Mouse (Mus musculus) 3T3-L1 (cell line): Measurements from ENCODE around the gene Tagln.
A peak's percentile ranks its signal among the peaks of the same experiment; 100 is the strongest.

Source experiments
- DNase-seq: peaks from one replicate; pipeline ENCODE4 v3.0.0-alpha.2; 2015; ENCODE audit warnings: low read depth, low spot score

Tagln gene

GRCm38 (mm10) chr9:45935628-45936210 is at the start of gene Tagln:
TSS of gene Tagln (minus strand) at chr9:45936058.
- DNase-seq: no peak

- peak; percentile 88 for DNase-seq
Observed at GRCm38 (mm10) chr9:45985229-45985567, 49.3 kb upstream of the Tagln start.

GRCm38 (mm10) chr9:45984409-45985228 is 48.8 kb upstream of the Tagln start:
- peak; percentile 87 for DNase-seq

DNA sequence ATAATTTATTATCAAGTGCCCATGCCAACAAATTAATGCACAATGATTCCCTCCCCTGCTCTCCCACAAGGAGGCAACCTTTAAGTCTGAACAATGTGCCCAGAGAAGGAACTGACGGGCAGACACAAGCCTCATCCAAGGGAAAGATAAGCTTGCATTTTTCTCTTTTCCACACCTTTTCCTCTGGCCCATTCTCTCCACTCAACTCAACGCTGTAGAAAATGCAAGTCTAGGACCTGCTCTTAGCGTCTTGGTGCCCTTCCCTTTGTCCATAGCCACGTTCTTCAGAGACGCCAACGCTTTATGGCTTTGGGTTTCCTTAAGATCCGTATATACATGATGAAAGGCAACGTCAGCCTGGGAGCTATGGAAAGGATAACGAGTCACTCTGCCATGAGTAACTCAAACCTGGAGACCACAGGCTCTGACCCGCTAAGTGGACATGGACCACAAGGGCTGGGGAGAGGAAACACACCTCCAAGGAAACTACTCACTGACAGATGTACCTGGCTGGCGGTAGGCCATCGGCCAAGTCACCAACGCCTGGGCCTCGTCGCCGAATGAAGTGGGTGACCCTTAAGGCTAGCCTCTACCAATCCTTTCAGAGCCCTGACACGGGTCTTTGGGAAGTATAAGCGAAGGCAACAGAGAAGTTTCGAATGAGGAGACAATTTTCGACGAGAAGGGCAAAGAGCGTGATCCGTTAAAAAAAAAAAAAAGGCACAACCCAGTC is 48.0 kb upstream of the Tagln start:
- DNase-seq: peak; percentile 67

GRCm38 (mm10) chr9:45981331-45981730 is 45.5 kb upstream of the Tagln start:
- peak; percentile 50 for DNase-seq

- no peak for DNase-seq
Observed at GRCm38 (mm10) chr9:45980611-45981010, 44.8 kb upstream of the Tagln start.

GRCm38 (mm10) chr9:45979778-45980177 is 43.9 kb upstream of the Tagln start:
- DNase-seq: no peak

DNA sequence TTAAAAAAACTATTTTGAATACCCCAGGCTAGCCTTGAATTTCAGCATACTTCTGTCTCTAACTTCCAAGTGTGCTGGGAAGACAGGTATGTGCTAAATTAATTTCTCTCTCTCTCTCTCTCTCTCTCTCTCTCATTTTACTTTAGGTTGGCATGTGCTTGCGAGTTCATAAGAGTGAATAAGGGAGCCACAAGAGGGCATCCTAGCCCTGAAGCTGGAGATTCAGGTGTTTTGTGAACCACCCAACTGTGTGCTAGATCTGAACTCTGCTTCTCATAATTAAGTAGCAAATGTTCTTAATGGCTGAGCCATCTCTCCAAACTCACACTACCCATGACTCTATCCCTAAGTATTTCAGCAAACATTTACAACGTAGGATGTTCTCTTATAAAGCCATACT is 41.0 kb upstream of the Tagln start:
- no peak for DNase-seq

DNA sequence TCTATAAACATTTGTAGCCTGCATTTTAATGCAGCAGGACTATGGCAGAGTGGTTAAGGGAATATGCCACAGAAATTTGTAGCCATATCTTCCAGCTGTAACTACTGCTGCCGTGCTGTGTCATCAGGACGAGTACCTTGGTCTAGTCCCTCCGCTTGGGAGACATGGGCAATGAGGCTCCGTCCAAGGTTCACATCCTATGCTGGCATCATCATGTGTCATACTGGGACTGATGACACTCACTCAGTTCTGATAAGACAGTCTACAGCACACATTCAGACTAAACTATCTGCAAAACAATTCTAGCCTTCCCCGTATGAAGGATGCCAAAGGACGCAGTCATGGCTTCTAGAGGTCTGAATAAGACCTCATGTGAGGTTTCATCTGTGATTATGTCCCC is 27.7 kb upstream of the Tagln start:
- DNase-seq: no peak

- peak; percentile 64 for DNase-seq
Observed at GRCm38 (mm10) chr9:45961855-45962254, 26.0 kb upstream of the Tagln start.

GRCm38 (mm10) chr9:45959661-45960060 is 23.8 kb upstream of the Tagln start:
- DNase-seq: no peak

GRCm38 (mm10) chr9:45958851-45959250 is 23.0 kb upstream of the Tagln start:
- DNase-seq: no peak

- no peak for DNase-seq
Observed at GRCm38 (mm10) chr9:45958023-45958670, 22.3 kb upstream of the Tagln start.

DNA sequence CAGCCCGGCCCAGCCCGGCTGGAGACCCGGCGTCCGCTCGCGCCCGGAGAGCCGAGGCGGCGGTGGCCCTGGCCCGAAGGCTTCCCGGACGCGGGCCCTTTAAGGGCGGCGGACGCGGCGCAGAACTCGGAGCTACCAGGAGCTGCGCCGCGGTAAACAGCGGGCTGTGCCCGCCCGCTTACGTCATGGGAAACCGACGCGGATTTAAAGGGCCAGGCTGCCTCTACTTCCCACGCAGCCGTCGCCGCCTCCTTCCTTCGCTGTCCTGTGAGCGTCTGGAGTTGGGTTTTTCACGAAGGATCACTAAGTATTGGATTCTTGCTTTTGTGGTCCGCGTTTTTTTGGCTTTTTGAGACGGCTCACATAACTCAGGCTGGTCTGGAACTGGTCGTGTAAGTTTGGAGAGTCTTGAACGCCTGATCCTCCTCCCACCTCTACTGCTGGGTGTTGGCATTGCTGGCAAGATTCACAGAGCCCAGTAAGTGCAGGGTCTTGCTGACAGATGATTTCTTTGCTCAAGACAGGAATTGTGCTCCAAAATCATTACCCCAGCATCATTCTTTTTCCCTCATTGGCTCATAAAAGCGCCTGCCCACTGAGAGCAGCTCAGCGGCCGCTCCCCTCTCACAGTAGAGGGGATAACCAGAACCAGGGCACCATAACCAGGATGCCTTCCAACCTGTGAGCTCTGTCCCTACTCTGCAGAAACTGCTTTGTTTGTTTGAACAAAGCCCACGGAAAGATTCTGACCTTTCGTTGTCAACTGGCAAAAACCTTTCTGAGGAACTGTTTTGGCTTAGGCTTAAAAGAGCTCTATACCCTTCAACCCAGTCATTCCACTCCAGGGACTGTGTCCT is 19.5 kb upstream of the Tagln start, which contains the start of gene Sidt2:
Sidt2 (minus strand) TSS at position 152 of the 857 bp plus-strand sequence.
- peak; percentile 83 for DNase-seq

DNA sequence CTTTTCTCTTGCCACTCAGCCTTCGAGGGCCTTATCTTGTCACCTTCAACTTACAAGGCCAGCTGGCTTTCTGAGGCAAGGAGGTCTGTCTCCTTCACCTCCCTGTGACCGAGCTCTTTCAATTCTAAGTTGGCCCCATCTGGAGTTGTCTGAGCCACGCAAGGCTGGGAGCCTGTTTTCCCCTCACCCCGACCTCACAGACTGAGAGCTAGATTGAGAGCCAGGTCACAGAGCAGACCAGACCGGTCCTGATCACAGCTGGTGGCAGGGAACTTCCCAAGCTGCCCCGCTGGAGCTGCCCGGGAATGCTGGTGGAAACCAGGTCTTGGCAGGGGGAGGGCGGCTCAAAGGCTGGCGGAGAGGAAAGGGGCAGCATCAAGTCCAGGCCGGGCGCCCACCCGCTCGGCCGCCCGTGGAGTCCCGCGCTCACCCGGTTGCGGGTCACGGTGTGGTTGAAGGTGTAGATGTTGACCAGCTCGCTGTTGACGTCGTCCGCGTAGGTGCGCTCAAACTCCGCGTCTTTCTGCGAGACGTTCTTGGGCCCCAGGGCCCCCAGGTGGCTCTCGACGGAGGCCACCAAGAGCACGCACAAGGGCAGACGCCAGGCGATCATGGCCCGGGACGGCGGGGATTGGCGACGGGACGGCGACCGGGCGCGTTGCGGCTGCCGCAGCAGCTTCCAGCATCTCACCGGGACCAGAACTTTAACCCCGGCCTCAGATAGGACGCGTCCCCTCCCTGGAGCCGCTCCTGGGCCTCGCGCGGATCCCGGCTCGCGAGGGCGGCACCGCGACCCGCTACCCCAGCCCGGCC is 18.6 kb upstream of the Tagln start:
- DNase-seq: peak; percentile 59

- peak; percentile 43 for DNase-seq
Observed at GRCm38 (mm10) chr9:45953511-45954293, 17.8 kb upstream of the Tagln start.

DNA sequence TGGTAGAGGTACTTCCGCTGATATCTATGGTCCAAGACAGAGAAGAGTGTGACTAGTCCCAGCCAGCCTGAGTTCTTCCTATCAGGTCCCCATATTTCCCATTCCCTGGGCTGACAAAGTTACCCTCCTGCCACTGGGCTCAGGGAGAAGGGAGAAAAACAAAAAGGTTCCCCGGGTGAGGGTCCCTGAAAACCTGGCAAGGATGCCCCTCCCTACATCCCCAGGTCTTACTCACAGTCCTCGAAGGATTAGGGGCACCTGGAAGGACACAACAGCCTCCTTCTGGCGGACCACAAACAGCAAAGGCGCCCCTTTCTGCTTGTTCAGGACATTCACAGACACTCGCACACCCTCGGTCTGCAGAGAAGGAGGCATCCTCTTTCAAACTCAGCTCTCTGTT is 17.0 kb upstream of the Tagln start:
- no peak for DNase-seq

DNA sequence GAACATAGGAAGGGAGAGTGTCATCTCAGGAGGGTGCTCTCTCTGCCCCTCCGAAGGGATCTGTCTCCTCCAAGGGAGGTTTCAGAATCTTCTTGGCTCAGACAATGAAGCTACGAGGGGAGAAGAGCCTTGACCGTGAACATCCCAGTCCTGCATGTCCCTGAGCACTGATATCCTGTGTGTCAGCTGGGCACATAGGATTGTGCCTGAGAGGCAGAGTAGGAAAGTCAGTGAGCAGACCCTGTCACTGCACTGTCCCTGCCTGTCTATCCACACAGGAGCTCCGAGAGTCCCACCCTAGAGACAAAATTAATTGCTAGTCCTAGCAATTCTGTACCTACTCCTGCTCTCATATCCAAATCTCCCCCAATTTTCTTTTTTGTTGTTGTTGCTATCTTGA is 16.2 kb upstream of the Tagln start:
- DNase-seq: no peak

GRCm38 (mm10) chr9:45946872-45947183 is 11.0 kb upstream of the Tagln start:
- DNase-seq: no peak
